Mouse (Mus musculus): ENCODE data around the gene Lias. TPM values are rescaled to one million over a fixed set of nuclear protein-coding genes. Genes with fewer than 3 reads are reported as not detected.

Lias gene
- polyA plus RNA-seq, 1 experiment from 2014 or later, result 67.8 TPM

DNA sequence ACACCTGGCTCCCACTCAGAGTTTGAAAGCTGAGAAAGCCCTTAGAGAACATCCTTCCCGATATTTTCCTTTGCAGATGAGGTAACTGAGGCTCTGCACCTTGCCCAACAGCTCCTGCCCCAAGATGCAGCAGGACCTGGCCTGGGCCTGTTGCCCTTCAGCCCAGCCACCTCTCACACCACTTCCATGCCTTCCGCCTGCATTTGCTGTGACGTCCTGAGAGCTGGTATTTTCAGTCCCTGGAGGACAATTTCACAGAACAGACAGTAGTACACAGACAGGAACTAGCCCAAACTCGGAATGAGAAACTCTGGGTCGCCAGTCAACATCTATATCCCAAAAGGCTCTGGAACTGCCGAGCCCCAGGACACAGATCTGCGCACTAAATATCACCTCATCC is 16.6 kb upstream of the Lias start:
- Histone ChIP-seq H3K27me3 (ENCODE audit: control insufficient read depth, insufficient read depth, low read length) (no peaks in the 10 kb centered on the region), H3K9ac (ENCODE audit: low read length) (no peak overlapping the region), H3K4me1 (ENCODE audit: control insufficient read depth, insufficient read depth, low read length) (no peaks in the 10 kb centered on the region), H3K9me3 (ENCODE audit: control insufficient read depth, low read length) (no peaks in the 10 kb centered on the region), H3K4me3 (ENCODE audit: low read depth, low read length) (no peak overlapping the region), H3K27ac (ENCODE audit: low read depth, low read length) (no peak overlapping the region), H3K4me2 (no peak overlapping the region), H3K36me3 (ENCODE audit: control insufficient read depth, insufficient read depth, low read length) (no peaks in the 10 kb centered on the region)
- DNase-seq (ENCODE audit: low spot score, missing footprints) (no peak), ATAC-seq (ENCODE audit: low FRiP score) (no peak)
- WGBS, result 89% methylated on average over 7 of the region's 7 CpGs

- no peak overlapping the region for H3K4me3 ChIP-seq (ENCODE audit: low read depth, low read length)
- ATAC-seq (ENCODE audit: low FRiP score) (no peak), DNase-seq (ENCODE audit: low spot score, missing footprints) (peak; percentile 72)
- peaks cover 12% of the 10 kb centered on the region for H3K36me3 ChIP-seq (ENCODE audit: control insufficient read depth, insufficient read depth, low read length)
- 72% methylated on average over 2 of the region's 2 CpGs for WGBS
- no peaks in the 10 kb centered on the region for H3K27me3 ChIP-seq (ENCODE audit: control insufficient read depth, insufficient read depth, low read length)
- no peak overlapping the region for H3K27ac ChIP-seq (ENCODE audit: low read depth, low read length)
- no peak overlapping the region for H3K9ac ChIP-seq (ENCODE audit: low read length)
- H3K4me2 ChIP-seq, result no peak overlapping the region
- H3K9me3 ChIP-seq (ENCODE audit: control insufficient read depth, low read length), result no peaks in the 10 kb centered on the region
- peaks cover 11% of the 10 kb centered on the region for H3K4me1 ChIP-seq (ENCODE audit: control insufficient read depth, insufficient read depth, low read length)
Measured at GRCm38 (mm10) chr5:65385704-65386103, 5.6 kb upstream of the Lias start.

- Histone ChIP-seq H3K9ac (ENCODE audit: low read length) (no peak overlapping the region), H3K9me3 (ENCODE audit: control insufficient read depth, low read length) (no peaks in the 10 kb centered on the region), H3K36me3 (ENCODE audit: control insufficient read depth, insufficient read depth, low read length) (peaks cover 12% of the 10 kb centered on the region), H3K27me3 (ENCODE audit: control insufficient read depth, insufficient read depth, low read length) (no peaks in the 10 kb centered on the region), H3K4me2 (no peak overlapping the region), H3K4me3 (ENCODE audit: low read depth, low read length) (no peak overlapping the region), H3K27ac (ENCODE audit: low read depth, low read length) (no peak overlapping the region), H3K4me1 (ENCODE audit: control insufficient read depth, insufficient read depth, low read length) (peaks cover 11% of the 10 kb centered on the region)
- no peak for ATAC-seq (ENCODE audit: low FRiP score)
- peak; percentile 86 for DNase-seq (ENCODE audit: low spot score, missing footprints)
- WGBS, result 79% methylated on average over 6 of the region's 6 CpGs
Measured at GRCm38 (mm10) chr5:65387008-65387867, 4.1 kb upstream of the Lias start.

- peak overlapping the region; percentile 99 for H3K4me3 ChIP-seq (ENCODE audit: low read depth, low read length)
- DNase-seq (ENCODE audit: low spot score, missing footprints), result peak; percentile 93
- 5% methylated on average over 12 of the region's 12 CpGs for WGBS
- no peak overlapping the region for H3K27ac ChIP-seq (ENCODE audit: low read depth, low read length)
- peak overlapping the region; percentile 66 for H3K9ac ChIP-seq (ENCODE audit: low read length)
- no peaks in the 10 kb centered on the region for H3K9me3 ChIP-seq (ENCODE audit: control insufficient read depth, low read length)
- H3K4me1 ChIP-seq (ENCODE audit: control insufficient read depth, insufficient read depth, low read length), result peaks cover 11% of the 10 kb centered on the region
- H3K4me2 ChIP-seq, result peak overlapping the region; percentile 74
- H3K27me3 ChIP-seq (ENCODE audit: control insufficient read depth, insufficient read depth, low read length), result no peaks in the 10 kb centered on the region
- peaks cover 14% of the 10 kb centered on the region for H3K36me3 ChIP-seq (ENCODE audit: control insufficient read depth, insufficient read depth, low read length)
- ATAC-seq (ENCODE audit: low FRiP score), result peak; percentile 62; the same call in 1 of the 2 replicates
Measured at GRCm38 (mm10) chr5:65391753-65392152, 456 bp downstream of the Lias start.

DNA sequence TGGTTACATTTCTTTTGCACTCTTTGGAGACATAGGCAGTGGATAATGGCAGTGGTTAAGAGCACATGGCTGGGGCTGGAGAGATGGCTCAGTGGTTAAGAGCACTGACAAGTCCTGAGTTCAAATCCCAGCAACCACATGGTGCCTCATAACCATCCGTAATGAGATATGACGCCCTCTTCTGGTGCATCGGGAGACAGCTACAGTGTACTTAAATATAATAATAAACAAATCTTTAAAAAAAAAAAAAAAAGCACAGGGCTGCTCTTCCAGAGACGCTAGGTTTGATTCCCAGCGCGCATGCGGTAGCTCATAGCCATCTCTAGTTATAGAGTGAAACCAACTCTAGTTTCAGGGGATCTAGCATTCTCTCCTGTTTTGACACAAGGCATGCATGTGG is 3.1 kb downstream of the Lias start:
- Histone ChIP-seq H3K9me3 (ENCODE audit: control insufficient read depth, low read length) (no peaks in the 10 kb centered on the region), H3K27ac (ENCODE audit: low read depth, low read length) (no peak overlapping the region), H3K4me3 (ENCODE audit: low read depth, low read length) (no peak overlapping the region), H3K9ac (ENCODE audit: low read length) (no peak overlapping the region), H3K4me2 (no peak overlapping the region), H3K4me1 (ENCODE audit: control insufficient read depth, insufficient read depth, low read length) (peaks cover 9% of the 10 kb centered on the region), H3K27me3 (ENCODE audit: control insufficient read depth, insufficient read depth, low read length) (no peaks in the 10 kb centered on the region), H3K36me3 (ENCODE audit: control insufficient read depth, insufficient read depth, low read length) (peaks cover 7% of the 10 kb centered on the region)
- WGBS, result 93% methylated on average over 7 of the region's 7 CpGs
- no peak for DNase-seq (ENCODE audit: low spot score, missing footprints)
- no peak for ATAC-seq (ENCODE audit: low FRiP score)

DNA sequence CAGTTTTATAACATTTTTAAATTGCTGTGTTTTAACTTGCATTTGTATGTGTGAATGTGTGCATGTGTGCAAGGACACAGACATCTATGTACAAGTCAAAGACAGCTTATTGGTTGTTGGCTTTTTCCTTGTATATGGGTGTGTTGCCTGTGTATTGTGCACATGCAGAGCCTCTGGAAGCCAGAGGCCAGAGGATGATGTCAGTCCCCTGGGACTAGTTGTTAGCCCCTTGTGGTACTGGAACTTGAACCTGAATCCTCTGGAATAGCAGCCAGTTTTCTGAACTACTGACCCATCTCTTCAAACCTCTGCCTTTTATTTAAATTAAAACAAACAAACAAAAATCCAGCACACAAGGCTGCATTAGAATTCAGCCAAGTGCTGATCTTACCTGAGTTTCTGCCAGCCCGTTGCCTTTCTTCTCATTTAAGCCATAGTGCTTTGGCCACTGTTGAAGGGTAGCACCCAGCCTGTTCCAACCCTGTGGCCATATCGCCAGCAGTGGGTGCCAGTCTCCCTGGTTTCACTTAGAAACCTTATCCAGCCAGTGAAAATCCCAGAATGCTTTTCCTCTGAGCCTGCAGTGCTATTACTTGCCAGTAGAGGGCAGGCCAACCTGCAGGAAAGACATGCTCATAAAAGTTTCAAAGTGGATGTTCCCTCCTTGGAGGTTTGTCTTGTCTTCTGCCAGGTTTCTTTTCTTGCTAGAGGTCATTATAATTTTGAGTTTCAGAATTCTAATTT is 10.1 kb downstream of the Lias start:
- Histone ChIP-seq H3K27me3 (ENCODE audit: control insufficient read depth, insufficient read depth, low read length) (no peaks in the 10 kb centered on the region), H3K27ac (ENCODE audit: low read depth, low read length) (no peak overlapping the region), H3K4me3 (ENCODE audit: low read depth, low read length) (no peak overlapping the region), H3K9me3 (ENCODE audit: control insufficient read depth, low read length) (no peaks in the 10 kb centered on the region), H3K4me2 (no peak overlapping the region), H3K4me1 (ENCODE audit: control insufficient read depth, insufficient read depth, low read length) (no peaks in the 10 kb centered on the region), H3K9ac (ENCODE audit: low read length) (no peak overlapping the region), H3K36me3 (ENCODE audit: control insufficient read depth, insufficient read depth, low read length) (peaks cover 9% of the 10 kb centered on the region)
- peak; percentile 94 for DNase-seq (ENCODE audit: low spot score, missing footprints)
- peak; percentile 59; the same call in 1 of the 2 replicates for ATAC-seq (ENCODE audit: low FRiP score)
- 32% methylated on average over 2 of the region's 2 CpGs for WGBS

- no peak overlapping the region for H3K4me3 ChIP-seq (ENCODE audit: low read depth, low read length)
Measured at GRCm38 (mm10) chr5:65407989-65408388, 16.7 kb downstream of the Lias start.

DNA sequence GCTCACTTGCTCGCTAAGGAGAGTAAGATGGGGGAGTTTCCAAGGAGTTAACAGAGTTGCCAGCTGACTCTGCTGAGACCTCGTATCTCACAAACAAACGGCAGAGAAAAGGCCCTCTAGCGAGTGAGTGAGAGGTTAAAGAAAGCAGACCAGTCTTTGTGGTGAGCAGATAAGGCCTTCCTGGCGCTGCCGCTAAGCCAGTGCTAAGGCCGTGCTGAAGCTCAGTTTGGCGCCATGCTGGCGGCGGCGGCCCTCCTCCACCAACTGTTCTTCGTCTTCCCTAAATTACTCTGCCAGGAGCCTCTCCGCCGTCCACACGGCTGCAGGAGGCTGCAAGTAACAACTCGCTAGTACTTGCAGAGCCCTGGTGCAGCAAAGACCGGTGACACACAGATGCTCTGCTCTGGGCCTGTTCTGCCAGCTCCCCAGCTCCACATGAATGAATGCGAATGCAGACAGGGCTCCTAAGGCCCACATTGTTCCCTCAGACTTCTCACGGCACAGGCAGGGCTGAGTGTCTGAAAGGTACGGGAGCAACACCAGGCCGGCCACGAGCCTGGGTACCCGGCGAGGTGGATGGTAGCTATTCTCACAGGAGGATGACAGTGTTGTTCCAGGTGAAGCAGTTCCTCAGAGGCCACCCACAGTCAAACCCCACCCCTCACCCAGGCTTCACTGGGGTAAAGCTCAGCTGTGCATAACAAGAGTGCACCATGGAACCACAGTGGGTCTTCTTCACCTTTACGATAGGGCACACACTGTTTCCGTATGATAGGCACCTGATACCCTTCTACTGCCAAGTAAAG is 24.6 kb downstream of the Lias start:
- peaks cover 10% of the 10 kb centered on the region for H3K36me3 ChIP-seq (ENCODE audit: control insufficient read depth, insufficient read depth, low read length)
- no peak overlapping the region for H3K27ac ChIP-seq (ENCODE audit: low read depth, low read length)
- DNase-seq (ENCODE audit: low spot score, missing footprints) (peak; percentile 94), ATAC-seq (ENCODE audit: low FRiP score) (0 out of 2 replicates have a peak, but pooled peaks have one; percentile 59)
- WGBS, result 18% methylated on average over 26 of the region's 26 CpGs
- no peaks in the 10 kb centered on the region for H3K9me3 ChIP-seq (ENCODE audit: control insufficient read depth, low read length)
- peak overlapping the region; percentile 3; the same call in 1 of the 2 replicates for H3K4me2 ChIP-seq
- H3K4me1 ChIP-seq (ENCODE audit: control insufficient read depth, insufficient read depth, low read length), result peaks cover 6% of the 10 kb centered on the region
- H3K27me3 ChIP-seq (ENCODE audit: control insufficient read depth, insufficient read depth, low read length), result no peaks in the 10 kb centered on the region
- no peak overlapping the region for H3K4me3 ChIP-seq (ENCODE audit: low read depth, low read length)
- H3K9ac ChIP-seq (ENCODE audit: low read length), result peak overlapping the region; percentile 50

More at GRCm38 (mm10) chr5:65407989-65408388, 16.7 kb downstream of the Lias start:
- ATAC-seq (ENCODE audit: low FRiP score) (no peak), DNase-seq (ENCODE audit: low spot score, missing footprints) (peak; percentile 69)
- H3K9ac ChIP-seq (ENCODE audit: low read length), result no peak overlapping the region
- H3K27me3 ChIP-seq (ENCODE audit: control insufficient read depth, insufficient read depth, low read length), result no peaks in the 10 kb centered on the region
- H3K27ac ChIP-seq (ENCODE audit: low read depth, low read length), result no peak overlapping the region
- H3K36me3 ChIP-seq (ENCODE audit: control insufficient read depth, insufficient read depth, low read length), result peaks cover 16% of the 10 kb centered on the region
- 28% methylated on average over 12 of the region's 12 CpGs for WGBS
- H3K4me1 ChIP-seq (ENCODE audit: control insufficient read depth, insufficient read depth, low read length), result no peaks in the 10 kb centered on the region
- no peak overlapping the region for H3K4me2 ChIP-seq
- H3K9me3 ChIP-seq (ENCODE audit: control insufficient read depth, low read length), result no peaks in the 10 kb centered on the region

Data from midbrain, embryonic 11.5 days (tissue).